Mouse (Mus musculus): ENCODE results near the gene Serpinb3c. TPM values are rescaled to one million over a fixed set of nuclear protein-coding genes. Genes with fewer than 3 reads are reported as not detected.
A peak's percentile ranks its signal among the peaks of the same experiment; 100 is the strongest.
"Not testable (repeated sequence)": the region's sequence is repeated elsewhere in the genome, so short reads cannot be mapped to it uniquely, and the experiment has no call there.

The Serpinb3c gene
- not detected for total RNA-seq (2021)
- long read RNA-seq, experiment 1 = 0 reads
- long read RNA-seq, experiment 2 = 0 reads

GRCm38 (mm10) chr1:107278261-107278660 is at the start of gene Serpinb3c, which contains the start of gene Serpinb3b:
Gene Serpinb3c, minus strand, starts transcription at chr1:107278371.
Gene Serpinb3b, minus strand, starts transcription at chr1:107278361.
- DNase-seq = not testable (repeated sequence)

- DNase-seq = peak in 1 of 2 experiments; percentile 6
Observed at GRCm38 (mm10) chr1:107243170-107243569, 35.0 kb downstream of the Serpinb3c start.

Other genes with a start within 250 kb of the Serpinb3c start
- gene Serpinb3a, start 226.1 kb downstream of the Serpinb3c start, total RNA-seq (2021) = not detected
- gene Serpinb3d, start 194.9 kb downstream of the Serpinb3c start, total RNA-seq (2021) = not detected
- not detected for gene Serpinb3b, start within 50 bp of the Serpinb3c start, total RNA-seq (2021)
- under 1 TPM in 1 of 2 experiments, not detected in 1; 0.18 TPM for gene Serpinb11, start 82.8 kb upstream of the Serpinb3c start, total RNA-seq (2021)
- gene Serpinb7, start 121.3 kb upstream of the Serpinb3c start, total RNA-seq (2021) = not detected
- gene Serpinb2, start 233.1 kb upstream of the Serpinb3c start, total RNA-seq (2021) = under 1 TPM; 0.23 to 0.27 TPM